Mouse (Mus musculus): ENCODE results near the gene Mob3b.

Mob3b gene

GRCm38 (mm10) chr4:35065075-35065838, 92.0 kb downstream of the Mob3b start:
- DNase-seq (ENCODE audit: low read depth): no peak

- DNase-seq (ENCODE audit: low read depth): no peak
Observed at GRCm38 (mm10) chr4:35063146-35063719, 94.1 kb downstream of the Mob3b start.

- DNase-seq (ENCODE audit: low read depth): no peak
Observed at GRCm38 (mm10) chr4:35060964-35061363, 96.3 kb downstream of the Mob3b start.

- DNase-seq (ENCODE audit: low read depth): no peak
Observed at GRCm38 (mm10) chr4:35060401-35060800, 96.9 kb downstream of the Mob3b start.

- DNase-seq (ENCODE audit: low read depth): no peak
Observed at GRCm38 (mm10) chr4:35054362-35054761, 102.9 kb downstream of the Mob3b start.

- DNase-seq (ENCODE audit: low read depth): no peak
Observed at GRCm38 (mm10) chr4:35052174-35052942, 104.9 kb downstream of the Mob3b start.

GRCm38 (mm10) chr4:35051152-35051551, 106.1 kb downstream of the Mob3b start:
- DNase-seq (ENCODE audit: low read depth): no peak

- DNase-seq (ENCODE audit: low read depth): no peak
Observed at GRCm38 (mm10) chr4:35049742-35050058, 107.6 kb downstream of the Mob3b start.

GRCm38 (mm10) chr4:35049036-35049741, 108.1 kb downstream of the Mob3b start:
- DNase-seq (ENCODE audit: low read depth): no peak

- DNase-seq (ENCODE audit: low read depth): no peak
Observed at GRCm38 (mm10) chr4:35040896-35041295, 116.4 kb downstream of the Mob3b start.

GRCm38 (mm10) chr4:35040306-35040705, 117.0 kb downstream of the Mob3b start:
- no peak for DNase-seq (ENCODE audit: low read depth)

- no peak for DNase-seq (ENCODE audit: low read depth)
Observed at GRCm38 (mm10) chr4:35037824-35038223, 119.5 kb downstream of the Mob3b start.

- no peak for DNase-seq (ENCODE audit: low read depth)
Observed at GRCm38 (mm10) chr4:35034504-35035290, 122.6 kb downstream of the Mob3b start.

- DNase-seq (ENCODE audit: low read depth): no peak
Observed at GRCm38 (mm10) chr4:35032758-35033157, 124.5 kb downstream of the Mob3b start.

- no peak for DNase-seq (ENCODE audit: low read depth)
Observed at GRCm38 (mm10) chr4:35031623-35032022, 125.7 kb downstream of the Mob3b start.

GRCm38 (mm10) chr4:35031141-35031540, 126.1 kb downstream of the Mob3b start:
- no peak for DNase-seq (ENCODE audit: low read depth)

GRCm38 (mm10) chr4:35018416-35018815, 138.9 kb downstream of the Mob3b start:
- no peak for DNase-seq (ENCODE audit: low read depth)

GRCm38 (mm10) chr4:35012401-35013307, 144.6 kb downstream of the Mob3b start:
- DNase-seq (ENCODE audit: low read depth): no peak

- DNase-seq (ENCODE audit: low read depth): peak; percentile 13
Observed at GRCm38 (mm10) chr4:35006541-35007260, 150.6 kb downstream of the Mob3b start.

GRCm38 (mm10) chr4:35006056-35006455, 151.2 kb downstream of the Mob3b start:
- no peak for DNase-seq (ENCODE audit: low read depth)

Data from induced T-regulatory cell, adult 2 months (primary cell).